Mouse (Mus musculus) cortical plate, adult 2 months (tissue): Measurements from ENCODE around the gene Alb.

Experiments used
- CTCF ChIP-seq: fragments of 200-500 bp; IDR thresholded peaks from 2 replicates; pipeline ENCODE4 v1.5.1; 2011; ENCODE audit warnings: mild to moderate bottlenecking, control low read depth, low read length; ENCODE audit not compliant: insufficient read depth; ENCODE audit errors: extremely low read depth
- POLR2A ChIP-seq: fragments of 200-500 bp; IDR thresholded peaks from 2 replicates; pipeline ENCODE4 v1.6.1; 2011; ENCODE audit warnings: mild to moderate bottlenecking, low read length, control low read depth; ENCODE audit not compliant: insufficient read depth; ENCODE audit errors: extremely low read depth

DNA sequence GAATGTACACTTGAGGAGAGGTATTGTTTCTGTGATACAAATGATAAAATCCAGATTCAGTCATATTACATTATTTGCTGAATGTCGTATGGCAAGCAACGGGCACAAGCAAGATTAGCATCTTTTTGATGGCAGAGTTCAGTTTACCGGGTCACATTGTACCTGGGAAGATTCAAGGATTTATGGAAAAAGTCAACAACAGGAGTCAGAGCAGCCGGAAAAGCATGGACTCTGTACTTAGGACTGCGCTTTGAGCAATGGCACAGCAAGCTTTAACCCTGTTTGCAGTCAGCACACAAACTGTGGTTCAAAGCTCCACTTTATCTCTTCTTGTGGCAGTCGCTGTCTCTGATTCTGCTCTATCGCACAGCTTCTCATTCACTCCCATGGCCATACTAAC is 24.9 kb downstream of the Alb start:
- TF ChIP-seq CTCF (no peak), POLR2A (no peak)
